Mouse (Mus musculus) limb, embryonic 11.5 days (tissue): ENCODE data around the gene Fig4. TPM values are rescaled to one million over a fixed set of nuclear protein-coding genes. Genes with fewer than 3 reads are reported as not detected.

Experiments used
- ATAC-seq: fragments of 200-750 bp; cut with Nextera tagmentation; 2 replicates; pipeline ENCODE4 v1.8.0; 2017; ENCODE audit warnings: low read depth; ENCODE audit not compliant: insufficient number of reproducible peaks, low FRiP score, low TSS enrichment
- DNase-seq: peaks from one replicate; pipeline ENCODE4 v3.0.0-alpha.2; 2015; ENCODE audit warnings: low spot score
- H3K27ac ChIP-seq: fragments of 300-500 bp; sonication (generic); replicated peaks from 2 replicates; pipeline ENCODE4 v1.5.1; 2014; ENCODE audit warnings: low read depth, mild to moderate bottlenecking, low read length
- H3K27me3 ChIP-seq: fragments of 300-500 bp; sonication (generic); 2 replicates; pipeline ENCODE4 v1.6.1; 2014; ENCODE audit warnings: mild to moderate bottlenecking, low read length, mixed read lengths; ENCODE audit not compliant: control insufficient read depth, insufficient read depth
- H3K36me3 ChIP-seq: fragments of 300-500 bp; sonication (generic); 2 replicates; pipeline ENCODE4 v1.6.1; 2014; ENCODE audit warnings: mild to moderate bottlenecking, low read length, moderate library complexity, mixed read lengths; ENCODE audit not compliant: control insufficient read depth, insufficient read depth
- H3K4me1 ChIP-seq: fragments of 300-500 bp; sonication (generic); 2 replicates; pipeline ENCODE4 v1.6.1; 2014; ENCODE audit warnings: low read length, mixed read lengths; ENCODE audit not compliant: control insufficient read depth, insufficient read depth
- H3K4me2 ChIP-seq: fragments of 300-500 bp; sonication (generic); 2 replicates; pipeline ENCODE4 v1.6.1; 2014; ENCODE audit warnings: low read depth, mild to moderate bottlenecking, moderate library complexity; ENCODE audit not compliant: severe bottlenecking
- H3K4me3 ChIP-seq: fragments of 300-500 bp; sonication (generic); 2 replicates; pipeline ENCODE4 v1.5.1; 2014; ENCODE audit warnings: low read depth, low read length
- H3K9ac ChIP-seq: fragments of 300-500 bp; sonication (generic); 2 replicates; pipeline ENCODE4 v1.6.1; 2014; ENCODE audit warnings: mild to moderate bottlenecking, low read length
- H3K9me3 ChIP-seq: fragments of 300-500 bp; sonication (generic); 2 replicates; pipeline ENCODE4 v1.6.1; 2016; ENCODE audit warnings: low read length; ENCODE audit not compliant: control insufficient read depth
- WGBS: fragments of 180-500 bp; shearing (Covaris S2); extraction: QIAGEN DNeasy Blood & Tissue Kit; methylation state at CpG from one replicate; pipeline ENCODE4 v1.1.7; 2014; 5-methylcytosine and 5-hydroxymethylcytosine counted together
- polyA plus RNA-seq: library from polyadenylated mRNA; unstranded; fragments of >200 nt; fragmentation: Nextera tagmentation; extraction: Ambion mirVana; gene quantifications from 2 replicates; pipeline ENCODE4 v1.2.1, GENCODE M21; 2014

Gene Fig4
- polyA plus RNA-seq, 1 experiment from 2014 or later: 15.1 TPM

- no peak overlapping the region for H3K4me3 ChIP-seq
- WGBS: 67% methylated on average over 7 of the region's 7 CpGs
- no peak for ATAC-seq
- no peak overlapping the region for H3K4me2 ChIP-seq
- H3K9ac ChIP-seq: no peak overlapping the region
- no peaks in the 10 kb centered on the region for H3K9me3 ChIP-seq
- H3K36me3 ChIP-seq: no peaks in the 10 kb centered on the region
- DNase-seq: no peak
- no peaks in the 10 kb centered on the region for H3K4me1 ChIP-seq
- H3K27me3 ChIP-seq: no peaks in the 10 kb centered on the region
- H3K27ac ChIP-seq: no peak overlapping the region
Observed at GRCm38 (mm10) chr10:41241080-41241479, 62.0 kb downstream of the Fig4 start.

- DNase-seq (no peak), ATAC-seq (no peak)
- Histone ChIP-seq H3K27ac (no peak overlapping the region), H3K9ac (no peak overlapping the region), H3K4me2 (no peak overlapping the region), H3K27me3 (no peaks in the 10 kb centered on the region), H3K4me1 (no peaks in the 10 kb centered on the region), H3K4me3 (no peak overlapping the region), H3K36me3 (no peaks in the 10 kb centered on the region), H3K9me3 (no peaks in the 10 kb centered on the region)
- WGBS: 88% methylated on average over 2 of the region's 2 CpGs
Observed at GRCm38 (mm10) chr10:41236020-41236419, 67.0 kb downstream of the Fig4 start.

GRCm38 (mm10) chr10:41235584-41235983, 67.5 kb downstream of the Fig4 start:
- 73% methylated on average over 3 of the region's 3 CpGs for WGBS
- H3K27me3 ChIP-seq: no peaks in the 10 kb centered on the region
- no peak overlapping the region for H3K27ac ChIP-seq
- no peak for DNase-seq
- H3K4me3 ChIP-seq: no peak overlapping the region
- no peak overlapping the region for H3K9ac ChIP-seq
- no peak overlapping the region for H3K4me2 ChIP-seq
- H3K4me1 ChIP-seq: no peaks in the 10 kb centered on the region
- H3K9me3 ChIP-seq: no peaks in the 10 kb centered on the region
- ATAC-seq: no peak
- H3K36me3 ChIP-seq: no peaks in the 10 kb centered on the region

GRCm38 (mm10) chr10:41235159-41235558, 67.9 kb downstream of the Fig4 start:
- H3K4me1 ChIP-seq: no peaks in the 10 kb centered on the region
- H3K27me3 ChIP-seq: no peaks in the 10 kb centered on the region
- H3K36me3 ChIP-seq: no peaks in the 10 kb centered on the region
- no peak for ATAC-seq
- H3K4me2 ChIP-seq: no peak overlapping the region
- DNase-seq: no peak
- H3K9ac ChIP-seq: no peak overlapping the region
- no peak overlapping the region for H3K27ac ChIP-seq
- H3K4me3 ChIP-seq: no peak overlapping the region
- no peaks in the 10 kb centered on the region for H3K9me3 ChIP-seq
- 85% methylated on average over 2 of the region's 2 CpGs for WGBS

- no peaks in the 10 kb centered on the region for H3K36me3 ChIP-seq
- H3K9me3 ChIP-seq: no peaks in the 10 kb centered on the region
- WGBS: 75% methylated on average over 9 of the region's 9 CpGs
- H3K9ac ChIP-seq: no peak overlapping the region
- no peak overlapping the region for H3K4me3 ChIP-seq
- no peak for ATAC-seq
- no peak overlapping the region for H3K4me2 ChIP-seq
- no peaks in the 10 kb centered on the region for H3K4me1 ChIP-seq
- no peak for DNase-seq
- H3K27ac ChIP-seq: no peak overlapping the region
- no peaks in the 10 kb centered on the region for H3K27me3 ChIP-seq
Observed at GRCm38 (mm10) chr10:41234552-41234951, 68.5 kb downstream of the Fig4 start.

GRCm38 (mm10) chr10:41233140-41233539, 69.9 kb downstream of the Fig4 start:
- no peak for ATAC-seq
- H3K4me1 ChIP-seq: no peaks in the 10 kb centered on the region

GRCm38 (mm10) chr10:41231163-41231835, 71.8 kb downstream of the Fig4 start:
- 85% methylated on average over 6 of the region's 6 CpGs for WGBS
- H3K9ac ChIP-seq: no peak overlapping the region
- H3K27ac ChIP-seq: no peak overlapping the region
- no peaks in the 10 kb centered on the region for H3K27me3 ChIP-seq
- DNase-seq (no peak), ATAC-seq (no peak)
- no peaks in the 10 kb centered on the region for H3K36me3 ChIP-seq
- H3K4me2 ChIP-seq: no peak overlapping the region
- H3K4me1 ChIP-seq: no peaks in the 10 kb centered on the region
- no peak overlapping the region for H3K4me3 ChIP-seq
- H3K9me3 ChIP-seq: no peaks in the 10 kb centered on the region

More at GRCm38 (mm10) chr10:41233140-41233539, 69.9 kb downstream of the Fig4 start:
- Histone ChIP-seq H3K27me3 (no peaks in the 10 kb centered on the region), H3K27ac (no peak overlapping the region), H3K9me3 (no peaks in the 10 kb centered on the region), H3K36me3 (no peaks in the 10 kb centered on the region), H3K4me3 (no peak overlapping the region), H3K4me2 (no peak overlapping the region), H3K9ac (no peak overlapping the region)
- WGBS: 86% methylated on average over 6 of the region's 6 CpGs
- DNase-seq: no peak

- ATAC-seq (no peak), DNase-seq (no peak)
- Histone ChIP-seq H3K9me3 (no peaks in the 10 kb centered on the region), H3K4me2 (no peak overlapping the region), H3K9ac (no peak overlapping the region), H3K36me3 (no peaks in the 10 kb centered on the region), H3K27me3 (no peaks in the 10 kb centered on the region), H3K27ac (no peak overlapping the region), H3K4me3 (no peak overlapping the region), H3K4me1 (no peaks in the 10 kb centered on the region)
- WGBS: 88% methylated on average over 7 of the region's 7 CpGs
Observed at GRCm38 (mm10) chr10:41227626-41228025, 75.4 kb downstream of the Fig4 start.

GRCm38 (mm10) chr10:41223499-41223898, 79.6 kb downstream of the Fig4 start:
- no peaks in the 10 kb centered on the region for H3K27me3 ChIP-seq
- DNase-seq (peak; percentile 25), ATAC-seq (0 out of 2 replicates have a peak, but pooled peaks have one; percentile 54)
- 45% methylated on average over 4 of the region's 4 CpGs for WGBS
- H3K9ac ChIP-seq: no peak overlapping the region
- H3K36me3 ChIP-seq: no peaks in the 10 kb centered on the region
- no peaks in the 10 kb centered on the region for H3K9me3 ChIP-seq
- no peak overlapping the region for H3K4me3 ChIP-seq
- H3K4me1 ChIP-seq: no peaks in the 10 kb centered on the region
- H3K27ac ChIP-seq: no peak overlapping the region
- no peak overlapping the region for H3K4me2 ChIP-seq
